Mouse (Mus musculus): ENCODE results near the gene Nebl.

Nebl gene

DNA sequence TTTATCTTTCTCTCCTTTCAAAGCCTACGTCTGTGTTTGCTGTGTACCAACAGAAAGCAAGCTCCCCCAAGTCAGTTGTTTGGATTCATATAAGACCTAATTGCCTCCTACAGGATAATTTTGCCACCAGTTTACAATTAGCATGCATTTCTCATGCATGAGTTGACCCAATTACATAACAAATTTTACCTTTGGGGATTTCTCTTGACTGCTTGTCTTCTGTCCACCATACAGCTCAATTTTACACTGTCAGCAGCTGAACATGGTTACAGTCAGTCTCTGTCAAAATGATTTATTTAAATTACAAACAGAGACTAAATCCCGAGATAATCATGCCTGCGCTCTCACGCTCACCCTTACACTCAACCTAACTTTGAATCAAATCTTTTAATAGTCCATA is 206.1 kb downstream of the Nebl start:
- intact Hi-C loops (cut with DNase I) = no loop called here

DNA sequence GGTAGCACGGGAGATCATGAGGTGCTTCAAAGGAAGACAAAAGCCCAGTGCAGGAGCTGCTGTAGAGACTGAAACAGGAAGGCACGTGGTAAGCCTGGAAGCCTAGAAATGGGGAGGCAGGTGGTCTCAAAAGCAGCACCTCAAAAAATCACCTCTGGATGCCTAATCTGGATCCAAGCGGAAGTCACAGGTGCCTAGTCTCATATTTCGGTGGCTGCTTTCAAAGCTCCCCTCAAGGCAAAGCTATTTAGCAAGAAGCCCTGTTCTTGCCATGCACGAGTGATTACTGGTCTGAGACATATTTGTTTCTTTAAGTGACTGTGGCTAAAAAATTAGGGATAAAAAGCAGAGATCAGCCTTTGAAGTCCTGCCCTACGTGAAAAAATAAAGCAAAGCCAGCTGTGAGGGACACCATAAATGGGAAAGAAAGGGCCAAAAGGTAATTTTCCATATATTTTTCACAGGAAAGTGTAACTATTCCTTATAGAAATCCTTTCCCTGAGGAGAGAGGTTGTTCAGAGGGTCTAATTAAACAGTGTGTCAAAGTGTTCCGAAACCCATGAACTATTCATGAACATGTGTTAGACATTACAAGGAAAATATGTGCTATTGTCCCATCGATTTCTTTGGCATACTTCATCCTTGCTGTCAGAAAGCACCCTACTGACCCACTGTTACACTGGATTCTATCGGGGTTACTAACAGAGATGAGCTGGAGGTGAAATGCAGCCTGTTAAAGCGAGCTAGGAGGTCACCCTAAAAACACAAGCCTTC is 206.9 kb downstream of the Nebl start:
- intact Hi-C loops (cut with DNase I) = no loop called here

DNA sequence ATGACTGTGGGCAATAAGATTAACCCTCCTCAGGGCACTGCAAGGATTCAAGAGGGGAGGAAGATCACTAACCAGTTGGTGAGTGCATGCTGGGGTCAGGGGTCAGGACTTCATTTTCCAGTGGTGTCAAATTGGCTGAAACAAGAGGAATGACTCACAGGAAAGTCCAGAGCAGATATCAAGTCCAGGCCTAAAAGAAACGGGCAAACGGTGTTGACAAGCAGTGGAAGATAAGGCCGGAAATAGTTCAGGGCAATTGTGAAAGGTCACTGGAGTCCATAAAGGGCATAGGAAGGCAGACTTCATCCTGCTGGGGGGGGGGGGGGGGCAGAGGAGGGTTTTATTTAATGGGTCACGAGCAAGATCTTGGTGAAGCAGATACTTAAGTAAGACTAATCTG is 207.5 kb downstream of the Nebl start:
- intact Hi-C loops (cut with DNase I) = no loop called here

DNA sequence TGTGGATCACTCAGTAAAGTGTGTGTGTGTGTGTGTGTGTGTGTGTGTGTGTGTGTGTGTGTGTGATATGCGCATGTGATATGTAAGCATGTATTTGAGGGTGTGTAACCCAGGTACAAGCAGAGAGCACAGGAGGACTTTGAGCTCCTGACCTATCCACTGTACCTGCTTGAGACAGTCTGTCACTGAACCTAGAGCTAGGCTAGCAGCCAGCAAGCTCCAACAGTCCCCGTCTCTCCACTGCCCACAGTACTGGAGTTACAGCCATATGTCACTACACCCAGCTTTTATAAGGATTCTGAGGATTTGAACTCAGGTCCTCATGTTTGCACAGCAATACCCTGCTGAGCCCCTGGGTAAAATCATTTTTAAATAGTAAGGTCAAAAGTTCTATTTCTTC is 215.6 kb downstream of the Nebl start:
- intact Hi-C loops (cut with DNase I) = no loop called here

DNA sequence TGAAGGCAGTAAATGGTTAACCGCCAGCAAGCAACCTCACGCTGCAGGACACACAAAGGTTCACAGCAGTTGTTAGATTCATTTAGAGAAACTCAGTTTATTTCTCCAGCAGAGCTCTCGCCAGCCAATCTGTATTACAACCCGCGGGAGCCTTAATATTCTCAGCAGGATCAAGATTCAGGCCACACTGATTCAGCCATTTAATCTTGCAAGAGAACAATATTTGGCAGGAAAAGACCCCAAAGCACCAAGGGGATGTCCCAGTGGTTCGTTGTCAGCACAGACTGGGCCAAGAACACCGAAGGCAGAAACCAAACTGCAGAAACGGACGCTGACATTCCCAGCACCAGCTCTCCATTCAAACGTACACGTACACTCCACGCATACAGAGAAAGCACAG is 216.5 kb downstream of the Nebl start:
- intact Hi-C loops (cut with DNase I) = no loop called here

DNA sequence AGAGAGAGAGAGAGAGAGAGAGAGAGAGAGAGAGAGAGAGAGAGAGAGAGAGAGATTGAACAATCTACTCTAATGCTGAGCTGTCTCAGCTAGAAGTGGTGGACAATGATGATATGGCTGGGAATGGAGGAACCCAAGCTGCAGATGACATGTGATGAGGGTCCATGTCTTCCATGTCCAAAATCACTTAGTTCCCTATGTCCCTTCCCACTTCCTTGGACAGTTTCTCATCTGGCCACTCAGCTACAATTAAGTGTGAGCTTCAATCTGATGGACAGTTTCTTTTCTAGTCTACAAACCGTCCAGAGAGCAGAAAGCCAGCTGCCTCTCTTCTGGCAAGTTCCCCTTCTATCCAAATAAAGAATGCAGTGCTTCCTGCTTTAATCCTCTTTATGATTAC is 221.3 kb downstream of the Nebl start:
- intact Hi-C loops (cut with DNase I) = no loop called here

DNA sequence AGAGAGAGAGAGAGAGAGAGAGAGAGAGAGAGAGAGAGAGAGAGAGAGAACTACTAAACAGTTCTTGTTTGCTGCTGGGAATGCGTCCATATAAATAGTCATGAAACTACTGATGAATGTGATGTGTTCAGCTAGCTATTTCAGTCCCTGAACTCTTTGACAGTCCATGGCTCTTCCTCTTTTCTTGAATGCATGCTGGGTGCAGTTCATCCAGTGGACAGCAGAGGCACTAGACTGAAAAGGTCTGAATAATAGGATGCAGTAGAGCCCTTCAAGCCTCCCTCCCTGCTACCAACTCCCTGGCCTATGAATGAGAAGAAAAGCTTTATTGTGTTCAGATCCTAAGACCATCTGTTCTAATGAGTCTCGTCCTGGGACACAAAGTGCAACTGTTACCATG is 223.9 kb downstream of the Nebl start:
- intact Hi-C loops (cut with DNase I) = no loop called here

DNA sequence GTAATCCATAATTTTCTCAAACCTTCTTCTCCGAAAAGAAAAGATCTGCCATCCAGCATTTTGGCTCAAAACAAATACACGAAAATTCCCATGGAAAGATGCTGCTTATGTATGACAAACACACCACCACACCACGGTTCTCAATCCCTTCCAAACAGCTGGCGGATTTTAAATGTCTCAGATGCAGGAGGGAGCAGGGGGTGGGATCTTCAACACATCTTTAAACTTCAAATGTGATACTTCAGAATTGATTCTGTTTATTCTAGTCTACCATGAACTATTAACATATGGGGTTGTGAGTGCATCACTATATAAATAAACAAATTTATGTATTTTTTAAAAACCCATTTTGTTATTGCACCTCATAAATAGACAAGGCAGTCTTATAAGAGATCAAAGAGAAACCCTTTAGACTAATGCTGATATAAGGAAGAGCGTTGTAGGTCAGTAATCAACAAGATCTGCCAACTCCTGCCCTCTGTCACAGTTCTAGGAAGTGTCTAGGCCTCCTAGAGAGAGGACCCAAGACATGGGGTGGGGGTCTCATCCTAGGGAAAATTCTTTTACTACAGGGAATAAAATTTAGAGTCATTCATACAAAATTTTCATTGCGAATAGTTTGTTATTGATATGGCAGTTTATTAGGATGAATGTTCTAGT is 227.0 kb downstream of the Nebl start:
- intact Hi-C loops (cut with DNase I) = no loop called here

DNA sequence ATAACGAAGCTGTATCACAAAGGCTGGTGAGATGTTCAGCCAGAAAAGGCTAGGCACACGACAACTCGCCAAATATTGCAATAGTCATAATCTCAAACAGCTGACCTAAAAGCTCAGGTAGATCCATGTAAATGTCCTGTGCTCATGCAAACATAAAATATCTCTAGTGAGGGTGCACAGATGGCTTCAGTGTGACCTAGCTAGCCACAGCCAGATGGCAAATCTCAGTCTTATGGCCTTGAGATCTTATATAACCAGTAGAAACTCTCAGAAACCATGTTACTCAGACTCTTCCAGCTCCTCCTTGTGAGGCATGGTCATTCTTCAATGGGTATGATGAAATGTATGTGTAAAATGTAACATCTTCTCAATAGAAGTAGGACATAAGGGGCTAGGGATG is 230.2 kb downstream of the Nebl start:
- intact Hi-C loops (cut with DNase I) = no loop called here

DNA sequence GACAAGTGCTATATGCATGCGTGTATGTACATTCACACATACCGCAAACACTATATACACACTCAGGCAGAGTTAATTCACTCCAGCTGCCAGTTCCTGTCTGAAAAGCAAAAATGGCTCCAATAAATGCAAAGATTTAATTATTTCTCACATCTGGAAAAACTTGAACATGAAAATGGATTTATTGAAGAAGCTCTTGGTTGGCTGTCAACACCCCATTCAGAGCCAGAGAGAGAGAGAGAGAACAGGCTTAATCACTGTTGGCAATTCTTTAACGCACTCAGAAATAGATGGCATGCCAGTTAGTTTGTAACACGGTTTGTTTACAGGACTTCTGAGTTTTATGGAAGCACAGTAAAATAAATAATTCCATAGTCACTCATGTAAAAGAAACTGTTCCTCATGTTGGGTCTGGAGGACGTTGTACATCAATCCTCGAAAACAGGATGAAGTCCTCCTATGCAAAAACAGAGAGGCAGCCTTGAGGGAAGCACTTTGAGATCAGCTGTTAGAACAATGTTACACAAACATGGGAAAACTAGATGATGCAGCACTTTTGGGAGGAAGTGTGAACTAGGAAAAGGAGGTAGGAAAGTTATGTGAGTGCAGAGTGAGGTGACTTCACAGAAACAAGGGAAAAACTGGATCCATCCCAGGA is 265.6 kb downstream of the Nebl start:
- intact Hi-C loops (cut with DNase I) = no loop called here

DNA sequence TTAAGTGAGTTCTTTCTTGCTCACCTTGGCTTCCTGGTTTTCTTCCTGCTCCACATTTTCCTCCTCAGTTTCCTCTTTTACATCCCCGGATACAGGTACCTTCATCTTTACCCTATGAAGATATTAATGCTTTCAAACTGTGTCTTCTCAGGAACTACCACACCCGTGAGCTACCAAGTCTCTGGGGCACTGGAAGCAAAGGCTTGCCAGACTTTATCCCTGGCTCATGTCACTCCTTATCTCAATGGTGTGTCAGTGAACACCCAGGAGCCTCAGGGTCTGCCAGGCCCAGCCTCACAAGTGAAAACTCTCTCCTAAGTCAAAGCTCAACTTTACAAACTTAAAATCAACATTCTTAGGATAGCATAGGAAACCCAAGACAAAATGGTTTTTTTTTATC is 270.8 kb downstream of the Nebl start:
- intact Hi-C loops (cut with DNase I) = no loop called here

DNA sequence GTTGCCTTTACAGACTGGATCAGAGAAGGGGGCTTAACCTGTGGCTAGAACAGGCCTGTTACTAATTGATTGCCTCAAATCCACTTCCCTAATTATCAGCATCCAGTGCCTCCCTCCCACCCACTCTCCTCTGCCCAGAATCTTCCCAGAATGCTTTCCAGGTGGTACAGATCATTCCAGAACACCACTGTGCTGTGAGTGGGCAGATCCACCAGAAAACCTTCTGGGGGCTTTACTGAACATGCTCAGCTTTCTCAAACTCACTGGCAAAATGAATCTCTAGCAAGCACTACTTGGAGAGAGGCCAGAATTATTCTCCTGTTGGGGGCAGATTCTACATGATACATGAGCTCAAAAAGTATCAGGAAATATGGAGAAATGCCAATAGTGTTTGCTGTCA is 277.6 kb downstream of the Nebl start:
- intact Hi-C loops (cut with DNase I) = loop anchor here (10.0 kb wide), 1 partner anchor 151 kb away; no protein-coding TSS in a partner anchor

DNA sequence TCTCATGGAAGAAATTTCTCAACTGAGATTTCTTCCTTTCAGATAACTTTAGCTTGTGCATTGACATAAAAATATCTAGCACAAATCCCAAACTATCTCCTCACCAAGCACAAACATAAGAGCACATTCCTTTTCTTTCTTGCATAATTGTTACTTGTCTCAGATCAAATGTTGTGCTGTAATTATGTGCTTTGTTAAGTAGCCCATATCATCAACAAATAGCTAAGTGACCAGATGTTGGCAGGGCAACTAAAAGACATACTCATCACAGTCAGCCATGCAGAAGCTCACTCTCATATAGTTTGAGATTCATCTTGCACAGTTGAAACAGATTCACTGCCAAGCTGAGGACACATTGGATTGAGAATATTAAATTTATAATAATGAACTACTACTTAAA is 282.9 kb downstream of the Nebl start:
- intact Hi-C loops (cut with DNase I) = no loop called here

DNA sequence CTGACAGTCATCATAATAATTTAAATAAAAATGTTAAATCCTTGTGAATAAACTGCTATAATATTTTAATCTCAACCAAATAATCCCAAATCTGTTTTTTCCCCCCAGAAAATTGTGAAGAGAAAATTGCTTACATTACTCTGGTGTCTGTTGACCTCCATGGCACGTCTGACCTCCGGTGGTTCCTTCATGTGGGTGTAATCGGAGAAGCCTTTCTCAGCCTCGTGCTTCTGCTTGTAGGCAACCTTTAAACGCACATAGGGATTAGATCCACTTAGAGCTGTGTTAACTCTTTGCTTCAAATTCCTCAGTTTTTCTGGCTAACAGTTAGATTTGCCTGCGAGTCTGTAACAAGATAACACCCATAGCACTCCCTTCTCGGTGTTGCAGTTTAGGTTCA is 287.7 kb downstream of the Nebl start:
- intact Hi-C loops (cut with DNase I) = no loop called here

DNA sequence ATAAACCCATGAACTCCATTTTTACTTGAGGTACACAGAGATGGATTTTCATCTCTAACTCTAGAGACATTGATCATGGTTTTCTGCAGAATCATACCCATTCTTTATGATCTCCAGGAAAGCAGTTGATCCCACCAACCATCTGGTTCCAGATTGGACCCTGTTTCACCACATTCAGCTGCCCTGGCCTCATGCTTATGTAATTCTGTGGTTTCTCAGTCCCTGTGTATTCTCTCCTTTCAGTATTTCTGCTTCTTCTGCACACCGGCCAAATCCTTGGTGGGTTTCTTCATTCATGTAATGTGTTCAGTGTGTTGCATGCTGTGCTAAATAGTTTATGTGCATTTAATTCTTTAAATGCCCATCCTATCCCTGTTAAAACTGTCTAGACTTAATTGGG is 292.9 kb downstream of the Nebl start:
- intact Hi-C loops (cut with DNase I) = no loop called here

DNA sequence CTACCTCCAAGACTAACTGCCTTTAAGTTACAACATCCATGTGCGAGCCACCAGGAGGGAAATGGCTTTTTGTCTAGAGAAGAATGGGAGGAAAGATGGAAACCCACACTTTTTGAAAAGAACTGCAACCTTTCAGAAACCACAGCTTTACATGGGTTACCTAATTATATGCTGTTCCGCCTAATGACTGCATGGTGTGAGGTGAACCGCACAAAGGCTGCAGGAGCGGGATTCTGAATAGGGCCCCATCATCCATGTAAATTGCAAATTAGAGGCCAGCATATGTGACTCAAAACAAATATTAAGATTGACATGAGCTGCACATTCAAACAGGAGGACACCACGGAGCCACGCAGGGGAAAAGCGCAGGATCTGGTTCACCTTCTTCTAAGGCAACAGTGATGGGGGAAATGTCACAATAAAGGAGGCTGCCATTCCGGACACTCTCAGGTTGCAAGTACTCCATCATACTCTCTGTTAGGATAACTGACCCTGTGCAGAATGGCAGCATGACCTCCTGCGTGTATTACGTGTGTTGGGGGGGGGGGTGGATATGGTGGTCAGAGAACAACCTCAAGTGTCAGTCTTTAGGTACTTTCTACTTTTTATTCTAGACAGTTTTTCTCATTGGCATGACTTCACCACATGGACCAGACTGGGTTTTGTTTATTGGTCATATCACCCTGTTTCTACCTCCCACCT is 294.4 kb downstream of the Nebl start:
- intact Hi-C loops (cut with DNase I) = no loop called here

DNA sequence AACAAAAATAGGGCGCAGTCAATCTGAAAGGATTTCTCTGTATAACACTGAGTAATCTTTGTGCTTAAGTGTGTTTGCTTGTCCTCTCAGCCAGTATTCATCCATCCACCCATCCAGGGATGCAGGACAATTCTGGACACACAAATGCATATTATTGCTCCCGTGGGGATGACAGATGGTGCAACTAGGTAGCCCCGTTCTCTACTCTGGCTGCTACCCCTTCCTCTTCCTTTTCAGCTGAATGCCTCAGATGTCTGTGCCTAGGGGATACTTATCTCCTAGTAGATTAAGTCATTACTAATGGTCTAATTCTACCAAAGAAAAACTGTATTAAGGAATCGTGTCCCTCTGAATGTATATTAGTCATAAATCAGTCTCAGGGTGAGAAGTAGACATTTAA is 296.0 kb downstream of the Nebl start:
- intact Hi-C loops (cut with DNase I) = no loop called here

DNA sequence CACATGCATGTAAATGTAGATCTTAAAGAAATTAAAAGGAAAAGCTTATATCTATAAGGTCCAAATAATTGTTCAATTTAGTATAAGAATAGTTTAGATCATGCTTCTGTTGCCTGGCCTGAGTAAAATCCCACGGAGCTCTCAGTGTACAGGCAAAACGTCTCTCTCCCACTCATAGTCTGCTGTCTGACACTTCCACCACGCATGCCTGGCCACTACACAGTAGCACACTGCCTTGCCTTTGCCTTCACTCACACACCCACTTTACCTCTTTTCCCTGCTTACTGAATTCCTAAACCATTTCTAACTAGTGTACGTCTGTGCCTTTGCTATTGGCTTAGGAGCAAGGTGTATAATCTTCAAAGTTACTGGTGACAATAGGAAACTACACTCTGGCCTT is 302.2 kb downstream of the Nebl start:
- intact Hi-C loops (cut with DNase I) = no loop called here

DNA sequence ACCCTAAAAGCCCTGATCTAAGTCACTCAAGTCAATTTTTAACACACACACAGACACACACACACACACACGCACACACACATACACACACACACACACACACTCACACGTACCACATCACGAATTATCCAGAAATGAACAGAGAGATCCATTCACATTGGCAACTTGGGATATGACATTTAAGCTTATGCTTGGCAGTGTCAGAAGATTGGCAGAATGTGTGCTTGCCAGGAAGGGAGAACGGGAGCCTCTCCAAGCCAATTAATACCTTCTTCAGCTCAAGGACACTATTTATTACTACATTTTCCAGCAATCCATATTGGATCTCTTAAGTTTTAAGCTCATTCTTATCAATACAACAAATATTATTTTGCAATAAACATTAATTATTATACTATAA is 303.1 kb downstream of the Nebl start:
- intact Hi-C loops (cut with DNase I) = no loop called here

DNA sequence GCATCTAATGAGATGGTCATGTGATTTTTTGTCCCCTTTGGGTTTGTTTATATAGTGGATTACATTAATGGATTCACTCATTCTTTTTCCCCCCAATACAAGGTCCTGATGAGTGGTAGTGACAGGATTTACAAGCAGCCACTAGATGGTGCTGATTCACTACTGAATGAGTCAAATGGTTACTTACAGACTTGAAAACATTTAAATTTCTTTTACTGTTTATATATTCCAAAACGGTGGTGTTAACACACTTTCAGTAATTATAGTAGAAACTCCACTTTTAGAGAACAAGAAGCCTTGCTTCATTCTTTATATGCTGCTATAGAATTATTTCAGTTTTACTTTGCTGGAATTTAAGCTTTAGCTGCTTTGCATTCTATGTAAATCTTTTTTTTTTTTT is 308.3 kb downstream of the Nebl start:
- intact Hi-C loops (cut with DNase I) = loop anchor here (2.0 to 5.0 kb wide), 2 partner anchors 219 to 418 kb away; no protein-coding TSS in a partner anchor

DNA sequence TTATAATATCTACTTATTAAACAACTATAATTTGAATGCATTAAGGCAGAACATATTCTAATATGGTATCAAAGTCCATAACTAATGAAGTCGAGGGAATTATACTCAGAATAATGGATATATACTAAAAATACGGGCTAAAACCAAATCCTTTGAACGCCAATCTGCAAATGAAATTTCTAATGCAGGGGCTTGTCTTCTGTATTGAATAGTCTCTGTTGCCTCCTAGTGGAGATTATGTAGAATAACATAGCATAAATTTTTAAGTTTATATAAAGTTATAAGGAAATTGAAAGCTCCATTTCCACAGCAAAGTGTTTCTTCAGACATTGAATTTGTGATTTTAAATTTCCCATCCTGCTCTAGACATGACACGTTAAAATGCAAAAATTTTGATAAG is 315.9 kb downstream of the Nebl start:
- intact Hi-C loops (cut with DNase I) = no loop called here

DNA sequence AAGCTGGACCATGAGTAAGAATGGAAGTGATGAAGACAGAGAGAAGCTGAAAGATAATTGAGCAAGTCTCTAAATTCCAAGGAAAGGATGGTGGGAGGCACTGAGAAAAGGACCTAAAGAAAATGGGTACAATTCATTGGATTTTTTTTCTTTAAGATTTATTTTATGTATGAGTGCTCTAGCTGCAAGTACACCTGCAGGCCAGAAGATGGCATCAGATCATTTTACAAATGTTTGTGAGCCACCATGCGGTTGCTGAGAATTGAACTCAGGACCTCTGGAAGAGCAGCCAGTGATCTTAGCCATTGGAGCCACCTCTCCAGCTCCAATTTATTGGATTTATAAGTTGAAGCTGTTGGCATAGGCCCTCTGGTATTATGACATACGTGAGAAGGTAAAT is 316.9 kb downstream of the Nebl start:
- intact Hi-C loops (cut with DNase I) = no loop called here

Measured in adrenal gland (tissue).